ENCODE assay signal across 25 mouse cellular contexts in genomic region chr5:29030525-29030924, GRCm38 (mm10).
A peak's percentile ranks its signal among the peaks of the same experiment; 100 is the strongest.
DNase-seq lines count a peak whose midpoint lies in the region; ATAC-seq and TF ChIP-seq lines count a peak whose summit lies in the region.
"Had no signal": no experiment of that assay in that cellular context is flagged by ENCODE, and none has a peak within 500 bp of the region (broad histone marks: within the 10 kb centered on the region; RNA-seq: fewer than 3 reads in every experiment).

No protein-coding gene starts in this region.

- no peaks in the 10 kb centered on the region for H3K9me3 ChIP-seq in forebrain, postnatal 0 days (ENCODE audit: low read length)
- no peaks in the 10 kb centered on the region for H3K9me3 ChIP-seq in forebrain, embryonic 15.5 days
- H3K9me3 ChIP-seq in heart, embryonic 15.5 days (replicated peaks): no peaks in the 10 kb centered on the region
- H3K9me3 ChIP-seq in intestine, embryonic 15.5 days: no peaks in the 10 kb centered on the region
- H3K9me3 ChIP-seq in stomach, postnatal 0 days (ENCODE audit: control insufficient read depth, low read length): no peaks in the 10 kb centered on the region
- H3K9me3 ChIP-seq: hindbrain, embryonic 10.5 days; limb, embryonic 13.5 days; liver, embryonic 12.5 days; midbrain, embryonic 12.5 days; neural tube, embryonic 15.5 days had no signal

- H3K27ac ChIP-seq in forebrain, postnatal 0 days (ENCODE audit: low read depth, low read length): no peak overlapping the region
- H3K27ac ChIP-seq in forebrain, embryonic 15.5 days (replicated peaks): no peak overlapping the region
- H3K27ac ChIP-seq in heart, embryonic 15.5 days: 0 out of 2 replicates have a peak overlapping the region, but pooled peaks have one; percentile 15
- peak overlapping the region; percentile 28; the same call in 1 of the 2 replicates for H3K27ac ChIP-seq in intestine, embryonic 15.5 days
- H3K27ac ChIP-seq in stomach, postnatal 0 days (replicated peaks): 0 out of 2 replicates have a peak overlapping the region, but pooled peaks have one; percentile 20
- H3K27ac ChIP-seq: hindbrain, embryonic 10.5 days; limb, embryonic 13.5 days; liver, embryonic 12.5 days; midbrain, embryonic 12.5 days; neural tube, embryonic 15.5 days had no signal

- no peaks in the 10 kb centered on the region for H3K4me1 ChIP-seq in forebrain, postnatal 0 days (ENCODE audit: insufficient read depth)
- H3K4me1 ChIP-seq in forebrain, embryonic 15.5 days: no peaks in the 10 kb centered on the region
- peaks cover 21% of the 10 kb centered on the region for H3K4me1 ChIP-seq in heart, embryonic 15.5 days (replicated peaks)
- 0 out of 2 replicates have a peak, but pooled peaks cover 3% of the 10 kb centered on the region for H3K4me1 ChIP-seq in intestine, embryonic 15.5 days (replicated peaks)
- H3K4me1 ChIP-seq in stomach, postnatal 0 days (replicated peaks; ENCODE audit: control insufficient read depth, insufficient read depth): no peaks in the 10 kb centered on the region
- H3K4me1 ChIP-seq: hindbrain, embryonic 10.5 days; limb, embryonic 13.5 days; liver, embryonic 12.5 days; midbrain, embryonic 12.5 days; neural tube, embryonic 15.5 days had no signal

- H3K36me3 ChIP-seq in forebrain, postnatal 0 days (ENCODE audit: insufficient read depth): no peaks in the 10 kb centered on the region
- no peaks in the 10 kb centered on the region for H3K36me3 ChIP-seq in forebrain, embryonic 15.5 days
- no peaks in the 10 kb centered on the region for H3K36me3 ChIP-seq in heart, embryonic 15.5 days
- H3K36me3 ChIP-seq in intestine, embryonic 15.5 days: no peaks in the 10 kb centered on the region
- no peaks in the 10 kb centered on the region for H3K36me3 ChIP-seq in stomach, postnatal 0 days (ENCODE audit: control insufficient read depth, insufficient read depth, low read length)
- H3K36me3 ChIP-seq: hindbrain, embryonic 10.5 days; limb, embryonic 13.5 days; liver, embryonic 12.5 days; midbrain, embryonic 12.5 days; neural tube, embryonic 15.5 days had no signal

- H3K9ac ChIP-seq in forebrain, postnatal 0 days: no peak overlapping the region
- no peak overlapping the region for H3K9ac ChIP-seq in forebrain, embryonic 15.5 days (replicated peaks)
- H3K9ac ChIP-seq in heart, embryonic 15.5 days: no peak overlapping the region
- no peak overlapping the region for H3K9ac ChIP-seq in intestine, embryonic 15.5 days
- H3K9ac ChIP-seq in stomach, postnatal 0 days (ENCODE audit: low read length): no peak overlapping the region
- H3K9ac ChIP-seq: limb, embryonic 13.5 days; liver, embryonic 12.5 days; midbrain, embryonic 12.5 days; neural tube, embryonic 15.5 days had no signal

- no peak for TF ChIP-seq CTCF in forebrain, postnatal 0 days (IDR thresholded peaks at IDR 0.05; ENCODE audit: low read depth)
- TF ChIP-seq CTCF in stomach, postnatal 0 days (IDR thresholded peaks at IDR 0.05; ENCODE audit: low read depth): no peak

- no peak overlapping the region for H3K4me2 ChIP-seq in forebrain, postnatal 0 days (ENCODE audit: low read depth)
- no peak overlapping the region for H3K4me2 ChIP-seq in forebrain, embryonic 15.5 days (replicated peaks)
- peak overlapping the region; percentile 35 for H3K4me2 ChIP-seq in heart, embryonic 15.5 days
- H3K4me2 ChIP-seq in intestine, embryonic 15.5 days (replicated peaks): peak overlapping the region; percentile 18
- H3K4me2 ChIP-seq in stomach, postnatal 0 days (replicated peaks; ENCODE audit: low read depth): no peak overlapping the region
- H3K4me2 ChIP-seq: limb, embryonic 13.5 days; liver, embryonic 12.5 days; midbrain, embryonic 12.5 days; neural tube, embryonic 15.5 days had no signal

- no peak for TF ChIP-seq EP300 in stomach, postnatal 0 days (optimal IDR thresholded peaks at IDR 0.05)

- no peak overlapping the region for H3K4me3 ChIP-seq in forebrain, postnatal 0 days (ENCODE audit: low read depth, low read length)
- no peak overlapping the region for H3K4me3 ChIP-seq in forebrain, embryonic 15.5 days
- no peak overlapping the region for H3K4me3 ChIP-seq in heart, embryonic 15.5 days
- no peak overlapping the region for H3K4me3 ChIP-seq in intestine, embryonic 15.5 days (replicated peaks)
- no peak overlapping the region for H3K4me3 ChIP-seq in stomach, postnatal 0 days (ENCODE audit: low read depth, low read length)
- H3K4me3 ChIP-seq: hindbrain, embryonic 10.5 days; limb, embryonic 13.5 days; liver, embryonic 12.5 days; midbrain, embryonic 12.5 days; neural tube, embryonic 15.5 days had no signal

- 50% methylated on average over 5 of the region's 5 CpGs for WGBS in forebrain, postnatal 0 days
- 52% methylated on average over 5 of the region's 5 CpGs for WGBS in forebrain, embryonic 15.5 days
- 9% methylated on average over 5 of the region's 5 CpGs for WGBS in heart, embryonic 15.5 days
- 27% methylated on average over 5 of the region's 5 CpGs for WGBS in intestine, embryonic 15.5 days
- WGBS in stomach, postnatal 0 days: 11% methylated on average over 5 of the region's 5 CpGs

- ATAC-seq in forebrain, postnatal 0 days: no peak
- ATAC-seq in forebrain, embryonic 15.5 days (replicated peaks): no peak
- no peak for ATAC-seq in heart, embryonic 15.5 days (replicated peaks; ENCODE audit: insufficient number of reproducible peaks, insufficient read depth, low FRiP score, low read depth)
- peak; percentile 71 for ATAC-seq in intestine, embryonic 15.5 days
- no peak for ATAC-seq in stomach, postnatal 0 days (ENCODE audit: low FRiP score, low TSS enrichment)
- ATAC-seq: activated CD4-positive, CD25-positive, alpha-beta regulatory T cell, adult 4 months; hindbrain, embryonic 16.5 days; liver, embryonic 12.5 days had no signal

- peak; percentile 19 for DNase-seq in forebrain, postnatal 0 days
- DNase-seq in heart, postnatal 4 days: no peak
- no peak for DNase-seq in stomach, postnatal 0 days (ENCODE audit: low spot score)
- DNase-seq in c-Kit-positive CD71-positive TER-119-positive erythroid progenitor cells, embryonic 14.5 days (ENCODE audit: low spot score): no peak
- DNase-seq: adrenal gland, adult 8-10 months; cerebellum, adult 9-10 months; gastrocnemius, postnatal 36 days; kidney, adult 18-20 months; kidney, postnatal 4 days; layer of hippocampus, adult 9-11 months; lung, adult 18-20 months; lung, postnatal 14 days; right cerebral cortex, adult 18-20 months; right cerebral cortex, postnatal 4 days; thymus, postnatal 25 days had no signal

- H3K27me3 ChIP-seq in forebrain, postnatal 0 days (ENCODE audit: insufficient read depth, low read length): no peaks in the 10 kb centered on the region
- H3K27me3 ChIP-seq in forebrain, embryonic 15.5 days: no peaks in the 10 kb centered on the region
- no peaks in the 10 kb centered on the region for H3K27me3 ChIP-seq in heart, embryonic 15.5 days
- no peaks in the 10 kb centered on the region for H3K27me3 ChIP-seq in intestine, embryonic 15.5 days (replicated peaks)
- H3K27me3 ChIP-seq in stomach, postnatal 0 days (ENCODE audit: control insufficient read depth, insufficient read depth, low read length): no peaks in the 10 kb centered on the region
- H3K27me3 ChIP-seq: limb, embryonic 13.5 days; liver, embryonic 12.5 days; midbrain, embryonic 12.5 days; neural tube, embryonic 15.5 days had no signal

Comparison
In these comparisons a context has a peak if more than half of its experiments do, and no peak if none do; other contexts are left out.
1. H3K27ac ChIP-seq: peak in heart, embryonic 15.5 days (single experiment), intestine, embryonic 15.5 days (single experiment) and stomach, postnatal 0 days (single experiment); none in forebrain, postnatal 0 days (single experiment) and forebrain, embryonic 15.5 days (single experiment).
2. H3K4me2 ChIP-seq: peak in heart, embryonic 15.5 days (single experiment) and intestine, embryonic 15.5 days (single experiment); none in forebrain, postnatal 0 days (single experiment), forebrain, embryonic 15.5 days (single experiment) and stomach, postnatal 0 days (single experiment).